Mouse (Mus musculus): ENCODE data around the gene Neurl4.

DNA sequence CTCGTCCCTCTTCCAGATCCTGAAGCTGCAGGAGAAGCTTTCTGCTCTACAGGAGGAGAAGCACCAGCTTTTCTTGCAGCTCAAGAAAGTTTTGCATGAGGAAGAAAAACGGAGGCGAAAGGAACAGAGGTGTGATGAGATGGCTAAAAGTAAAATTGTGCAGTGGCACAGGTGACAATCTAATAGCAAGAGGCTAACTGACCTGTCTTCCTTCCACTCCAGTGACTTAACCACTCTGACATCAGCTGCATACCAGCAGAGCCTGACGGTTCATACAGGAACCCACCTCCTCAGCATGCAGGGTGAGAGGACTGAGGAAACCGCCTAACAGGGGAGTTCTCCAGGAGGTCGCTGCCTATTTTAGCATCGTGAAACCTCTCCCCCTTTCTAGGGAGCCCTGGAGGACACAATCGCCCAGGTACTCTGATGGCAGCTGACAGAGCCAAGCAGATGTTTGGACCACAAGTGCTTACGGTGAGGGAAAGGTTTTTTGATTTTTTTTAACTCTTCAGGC is 14.1 kb downstream of the Neurl4 start:
- TF ChIP-seq POLR2A (IDR thresholded peaks at IDR 0.05; ENCODE audit: insufficient read depth, low read depth, low read length): no peak
- no peak for TF ChIP-seq CTCF (IDR thresholded peaks at IDR 0.05)
- no peak for TF ChIP-seq EP300 (IDR thresholded peaks at IDR 0.05; ENCODE audit: insufficient read depth, low read depth, low read length)
